Mouse (Mus musculus) spleen, adult 2 months (tissue): Measurements from ENCODE around the gene Gstp3. TPM values are rescaled to one million over a fixed set of nuclear protein-coding genes. Genes with fewer than 3 reads are reported as not detected.

Experiments used
- DNase-seq, 2 experiments: peaks; one replicate each; pipeline versions ENCODE4 v3.0.0 to v3.0.0-alpha.2; 2012 to 2021; ENCODE audit warnings: low spot score in 2 of 2, low read depth in 1 of 2
- H3K27ac ChIP-seq: fragments of 200-500 bp; 2 replicates; pipeline ENCODE4 v1.5.1; 2012; ENCODE audit warnings: low read length, inconsistent platforms; ENCODE audit not compliant: insufficient read depth
- H3K27me3 ChIP-seq: fragments of 200-500 bp; 2 replicates; pipeline ENCODE4 v1.6.1; 2012; ENCODE audit warnings: mild to moderate bottlenecking, moderate library complexity, low read length, inconsistent platforms; ENCODE audit not compliant: control insufficient read depth, insufficient read depth
- H3K36me3 ChIP-seq: fragments of 200-500 bp; 2 replicates; pipeline ENCODE4 v1.6.1; 2012; ENCODE audit warnings: mild to moderate bottlenecking, low read length, inconsistent platforms; ENCODE audit not compliant: control insufficient read depth, insufficient read depth
- H3K4me1 ChIP-seq: fragments of 200-500 bp; 2 replicates; pipeline ENCODE4 v1.6.1; 2011; ENCODE audit warnings: inconsistent platforms; ENCODE audit not compliant: control insufficient read depth, insufficient read depth, insufficient read length
- H3K4me3 ChIP-seq: fragments of 200-500 bp; 2 replicates; pipeline ENCODE4 v1.5.1; 2011; ENCODE audit warnings: mild to moderate bottlenecking, inconsistent platforms; ENCODE audit not compliant: insufficient read depth, insufficient read length; ENCODE audit errors: extremely low read depth
- CTCF ChIP-seq: fragments of 200-500 bp; IDR thresholded peaks from 2 replicates; pipeline ENCODE4 v1.5.1; 2011; ENCODE audit warnings: mild to moderate bottlenecking, inconsistent platforms; ENCODE audit not compliant: insufficient read depth, insufficient read length, insufficient replicate concordance; ENCODE audit errors: extremely low read depth
- POLR2A ChIP-seq: fragments of 200-500 bp; IDR thresholded peaks from 2 replicates; pipeline ENCODE4 v1.6.1; 2011; ENCODE audit warnings: low read depth, low read length, inconsistent platforms
- WGBS: fragments of 180-500 bp; shearing (Covaris S2); methylation state at CpG from one replicate; pipeline ENCODE4 v1.1.7; 2018; 5-methylcytosine and 5-hydroxymethylcytosine counted together
- polyA plus RNA-seq: library from polyadenylated mRNA; depleted of rRNA; stranded (reverse); fragments of >200 nt; gene quantifications from 2 replicates; pipeline ENCODE4 v1.2.3, GENCODE M21; 2012

The Gstp3 gene
- polyA plus RNA-seq, 1 experiment, result 13.0 TPM

DNA sequence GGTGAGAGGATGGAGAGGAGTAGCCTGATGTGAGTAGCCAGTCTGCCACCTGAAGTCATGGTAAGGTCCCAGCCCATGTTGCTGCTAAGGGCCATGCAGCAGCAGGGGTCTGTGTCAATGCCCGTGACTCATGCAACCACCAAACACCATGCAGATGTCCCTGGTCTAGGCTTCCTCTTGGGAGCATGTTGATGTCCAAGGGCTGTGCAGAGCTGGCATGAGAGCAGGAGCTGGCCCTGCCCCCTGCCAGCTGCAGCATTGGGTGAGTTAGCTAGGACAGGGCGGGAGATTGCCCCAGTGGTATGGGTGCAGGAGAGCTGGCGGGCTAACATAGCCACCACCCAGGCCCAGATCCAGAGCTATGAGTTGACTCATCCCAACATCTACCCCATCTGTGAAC, 31.1 kb upstream of the Gstp3 start:
- H3K4me1 ChIP-seq, result no peaks in the 10 kb centered on the region
- H3K4me3 ChIP-seq, result no peak overlapping the region
- no peak for TF ChIP-seq CTCF
- TF ChIP-seq POLR2A, result no peak
- no peaks in the 10 kb centered on the region for H3K36me3 ChIP-seq
- WGBS, result 85% methylated on average over 3 of the region's 3 CpGs
- no peak for DNase-seq
- H3K27ac ChIP-seq, result no peak overlapping the region
- H3K27me3 ChIP-seq, result no peaks in the 10 kb centered on the region

DNA sequence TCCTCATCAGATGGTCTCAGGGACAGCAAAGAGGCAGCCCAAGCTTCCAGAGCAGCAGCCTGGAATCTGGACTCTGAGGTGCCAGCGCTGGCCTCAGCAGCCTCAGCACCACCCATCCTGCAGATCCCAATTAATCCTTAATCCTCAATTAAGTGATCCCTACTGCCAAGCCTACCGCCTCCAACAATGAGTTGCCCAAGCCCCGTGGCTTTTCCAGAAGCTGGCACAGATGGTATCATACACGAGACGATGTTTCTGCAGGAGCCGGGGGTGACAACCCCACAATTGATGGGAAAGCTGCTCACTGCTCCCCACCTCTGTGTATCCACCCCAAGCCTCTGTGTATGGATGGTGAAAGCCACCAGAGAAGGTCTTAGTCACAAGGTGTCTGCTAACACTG, 29.8 kb upstream of the Gstp3 start:
- Histone ChIP-seq H3K4me3 (no peak overlapping the region), H3K27me3 (no peaks in the 10 kb centered on the region), H3K27ac (no peak overlapping the region), H3K4me1 (no peaks in the 10 kb centered on the region), H3K36me3 (no peaks in the 10 kb centered on the region)
- no peak for DNase-seq
- no peak for TF ChIP-seq POLR2A
- TF ChIP-seq CTCF, result no peak
- WGBS, result 84% methylated on average over 6 of the region's 6 CpGs

DNA sequence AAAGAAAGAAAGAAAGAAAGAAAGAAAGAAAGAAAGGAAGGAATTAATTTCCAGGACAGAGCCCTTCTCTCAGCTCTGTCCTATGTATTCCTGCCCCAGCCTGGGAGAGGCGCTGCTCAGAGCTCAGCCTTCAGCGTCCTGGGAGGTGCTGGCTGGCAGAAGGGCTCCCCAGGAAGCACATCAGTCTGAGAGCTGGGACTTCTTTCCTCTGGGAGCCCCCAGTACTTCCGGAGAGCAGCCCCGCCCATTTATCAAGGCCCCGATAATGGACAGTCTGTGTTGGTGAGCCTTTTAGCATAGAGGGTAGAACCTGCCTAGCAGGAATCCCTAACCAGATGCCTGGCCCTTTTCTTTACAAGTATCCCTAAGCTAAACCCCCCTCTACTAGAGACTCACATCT, 28.8 kb upstream of the Gstp3 start:
- Histone ChIP-seq H3K27me3 (no peaks in the 10 kb centered on the region), H3K4me1 (no peaks in the 10 kb centered on the region), H3K27ac (no peak overlapping the region), H3K4me3 (no peak overlapping the region), H3K36me3 (no peaks in the 10 kb centered on the region)
- no peak for DNase-seq
- TF ChIP-seq POLR2A (no peak), CTCF (no peak)
- 47% methylated on average over 5 of the region's 5 CpGs for WGBS

DNA sequence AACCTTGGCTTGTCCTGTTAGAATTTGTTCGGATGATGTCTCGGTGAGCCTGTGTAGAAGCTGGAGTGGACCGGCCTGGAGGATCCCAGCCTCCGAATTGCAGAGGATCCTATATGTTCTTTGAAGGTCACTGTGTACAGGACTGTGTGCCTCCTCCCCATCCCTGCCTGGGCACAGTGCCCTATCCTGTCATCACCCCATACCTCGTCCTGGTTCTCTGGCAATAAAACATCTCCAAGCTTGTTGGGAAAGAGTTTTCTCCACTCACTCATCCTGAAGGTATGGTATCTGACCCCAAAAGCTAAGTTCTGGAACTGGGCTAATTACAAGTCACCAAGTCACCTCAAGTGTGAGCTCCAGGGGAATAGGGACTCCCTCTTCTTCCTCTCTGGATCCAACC, 27.7 kb upstream of the Gstp3 start:
- no peak overlapping the region for H3K27ac ChIP-seq
- H3K4me1 ChIP-seq, result no peaks in the 10 kb centered on the region
- WGBS, result 89% methylated on average over 5 of the region's 5 CpGs
- no peaks in the 10 kb centered on the region for H3K27me3 ChIP-seq
- TF ChIP-seq POLR2A (no peak), CTCF (no peak)
- no peak for DNase-seq
- H3K36me3 ChIP-seq, result no peaks in the 10 kb centered on the region
- no peak overlapping the region for H3K4me3 ChIP-seq

DNA sequence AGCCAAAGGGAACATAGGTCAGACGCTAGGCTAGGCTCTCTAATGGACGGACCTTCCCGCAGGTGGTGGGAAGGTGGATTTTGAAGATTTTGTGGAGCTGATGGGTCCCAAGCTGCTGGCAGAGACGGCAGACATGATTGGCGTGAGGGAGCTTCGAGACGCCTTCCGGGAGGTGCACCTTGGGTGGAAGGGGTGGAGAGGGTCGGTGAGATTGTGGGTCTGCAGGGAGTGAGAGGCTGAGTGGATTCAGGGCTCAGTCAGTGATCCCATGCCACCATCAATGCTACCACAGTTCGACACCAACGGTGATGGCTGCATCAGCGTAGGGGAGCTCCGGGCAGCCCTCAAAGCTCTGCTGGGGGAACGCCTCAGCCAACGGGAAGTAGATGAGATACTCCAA, 26.8 kb upstream of the Gstp3 start:
- Histone ChIP-seq H3K27ac (no peak overlapping the region), H3K27me3 (no peaks in the 10 kb centered on the region), H3K4me3 (no peak overlapping the region), H3K36me3 (no peaks in the 10 kb centered on the region), H3K4me1 (no peaks in the 10 kb centered on the region)
- 93% methylated on average over 15 of the region's 15 CpGs for WGBS
- DNase-seq, result no peak
- no peak for TF ChIP-seq CTCF
- TF ChIP-seq POLR2A, result no peak

DNA sequence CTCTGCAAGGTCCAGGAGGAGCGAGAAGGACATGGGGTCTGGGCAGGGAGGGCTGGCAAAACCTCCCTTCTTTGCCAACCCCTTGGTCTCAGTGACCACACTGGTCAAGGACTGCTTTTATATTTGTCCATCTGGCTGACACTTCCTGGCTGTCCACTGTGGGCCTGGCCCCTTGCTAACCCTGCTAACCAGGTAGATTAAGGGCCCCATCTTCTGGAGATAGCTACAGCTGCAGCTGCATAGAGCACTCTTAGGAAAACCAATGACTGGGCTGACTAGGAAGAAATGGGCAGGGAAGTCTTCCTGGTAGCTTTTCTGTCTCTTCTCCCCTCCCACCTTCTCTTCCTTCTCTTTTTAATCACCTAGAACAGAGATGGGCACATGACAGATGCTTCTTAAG, 25.6 kb upstream of the Gstp3 start:
- Histone ChIP-seq H3K27me3 (no peaks in the 10 kb centered on the region), H3K4me3 (no peak overlapping the region), H3K4me1 (no peaks in the 10 kb centered on the region), H3K36me3 (no peaks in the 10 kb centered on the region), H3K27ac (no peak overlapping the region)
- WGBS, result 76% methylated on average over 1 of the region's 1 CpGs
- TF ChIP-seq POLR2A (no peak), CTCF (no peak)
- no peak for DNase-seq

DNA sequence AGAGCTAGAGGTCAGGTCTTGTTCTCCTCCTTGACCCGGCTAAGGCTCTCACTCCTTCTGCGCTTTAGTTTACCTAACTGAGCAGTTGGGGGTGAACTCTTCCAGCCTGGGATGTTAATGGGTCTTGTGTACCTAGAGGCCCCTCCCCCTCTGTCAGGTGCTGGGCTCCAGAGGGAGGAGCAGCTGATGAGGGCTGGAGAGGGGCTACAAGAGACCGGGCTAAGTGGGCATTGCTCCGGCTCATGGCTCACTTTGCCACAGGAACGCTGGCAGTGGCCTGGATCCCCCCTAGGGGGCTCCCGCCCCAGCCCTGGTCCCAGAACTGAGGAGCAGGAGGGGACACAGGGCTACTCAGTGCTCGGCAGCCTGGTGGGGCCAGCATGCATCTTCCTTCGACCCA, 24.5 kb upstream of the Gstp3 start:
- no peaks in the 10 kb centered on the region for H3K4me1 ChIP-seq
- H3K27me3 ChIP-seq, result no peaks in the 10 kb centered on the region
- no peak for DNase-seq
- H3K36me3 ChIP-seq, result no peaks in the 10 kb centered on the region
- H3K4me3 ChIP-seq, result no peak overlapping the region
- 79% methylated on average over 8 of the region's 8 CpGs for WGBS
- no peak overlapping the region for H3K27ac ChIP-seq
- TF ChIP-seq CTCF, result no peak
- no peak for TF ChIP-seq POLR2A
